In the genomic region with DNA sequence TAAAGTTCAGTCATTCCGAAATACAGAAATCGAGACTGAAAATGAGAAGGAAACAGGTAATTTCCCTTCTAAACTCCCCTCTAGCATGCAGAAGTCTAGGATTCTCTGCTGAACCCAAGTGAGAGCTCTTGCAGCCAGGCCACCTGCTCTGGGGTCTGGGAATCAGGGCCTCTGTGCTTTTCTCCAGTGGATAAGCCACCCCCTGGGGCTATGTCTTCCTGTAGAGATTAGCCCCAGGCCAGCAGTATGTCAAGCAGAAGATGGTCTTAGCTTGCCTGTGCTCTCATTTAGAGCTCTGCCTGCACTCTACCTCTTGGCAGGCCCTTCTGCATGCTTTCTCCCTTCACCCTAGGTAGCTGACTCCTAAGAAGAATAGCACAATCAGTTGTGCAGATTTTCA, we compare ENCODE assay signal across 17 mouse cellular contexts.
"Had no signal": no experiment of that assay in that cellular context is flagged by ENCODE, and none has a peak within 500 bp of the region (broad histone marks: within the 10 kb centered on the region; RNA-seq: fewer than 3 reads in every experiment).

No protein-coding gene starts in this region.

- DNase-seq: lung, adult 18-20 months; lung, embryonic 14.5 days; lung, postnatal 10 days; lung, postnatal 4 days; midbrain, embryonic 14.5 days; right cerebral cortex, postnatal 14 days; thymus, adult 2 months; thymus, postnatal 25 days; thymus, postnatal 4 days had no signal

- H3K27me3 ChIP-seq: midbrain, embryonic 12.5 days; neural tube, embryonic 13.5 days; neural tube, embryonic 15.5 days; stomach, embryonic 15.5 days had no signal

- ATAC-seq: midbrain, embryonic 16.5 days had no signal

- H3K27ac ChIP-seq: midbrain, embryonic 10.5 days; midbrain, embryonic 12.5 days; neural tube, embryonic 13.5 days; neural tube, embryonic 15.5 days; stomach, embryonic 15.5 days; stomach, postnatal 0 days had no signal

- H3K4me2 ChIP-seq: lung, embryonic 14.5 days; midbrain, embryonic 12.5 days; neural tube, embryonic 13.5 days; neural tube, embryonic 15.5 days; stomach, embryonic 15.5 days had no signal

- H3K4me1 ChIP-seq: midbrain, embryonic 12.5 days; neural tube, embryonic 13.5 days; neural tube, embryonic 15.5 days; stomach, embryonic 15.5 days had no signal

- H3K36me3 ChIP-seq: midbrain, embryonic 10.5 days; midbrain, embryonic 12.5 days; neural tube, embryonic 13.5 days; neural tube, embryonic 15.5 days; stomach, embryonic 15.5 days had no signal

- H3K9me3 ChIP-seq: midbrain, embryonic 10.5 days; midbrain, embryonic 12.5 days; neural tube, embryonic 13.5 days; neural tube, embryonic 15.5 days; stomach, embryonic 15.5 days had no signal

- H3K9ac ChIP-seq: lung, embryonic 14.5 days; midbrain, embryonic 12.5 days; neural tube, embryonic 13.5 days; neural tube, embryonic 15.5 days; stomach, embryonic 15.5 days had no signal

- H3K4me3 ChIP-seq: midbrain, embryonic 10.5 days; midbrain, embryonic 12.5 days; myocyte; neural tube, embryonic 13.5 days; neural tube, embryonic 15.5 days; stomach, embryonic 15.5 days had no signal
